Mouse (Mus musculus) mature B cell (primary cell): Measurements from ENCODE around the gene Serpinb9d.
"Not testable (repeated sequence)": the region's sequence is repeated elsewhere in the genome, so short reads cannot be mapped to it uniquely, and the experiment has no call there.

Experiments
- in situ Hi-C: fragments of 300-500 bp; cut with MboI; formaldehyde crosslinking; loops from 2 replicates; pipeline ENCODE4 v1.14.3; 2019

The Serpinb9d gene

DNA sequence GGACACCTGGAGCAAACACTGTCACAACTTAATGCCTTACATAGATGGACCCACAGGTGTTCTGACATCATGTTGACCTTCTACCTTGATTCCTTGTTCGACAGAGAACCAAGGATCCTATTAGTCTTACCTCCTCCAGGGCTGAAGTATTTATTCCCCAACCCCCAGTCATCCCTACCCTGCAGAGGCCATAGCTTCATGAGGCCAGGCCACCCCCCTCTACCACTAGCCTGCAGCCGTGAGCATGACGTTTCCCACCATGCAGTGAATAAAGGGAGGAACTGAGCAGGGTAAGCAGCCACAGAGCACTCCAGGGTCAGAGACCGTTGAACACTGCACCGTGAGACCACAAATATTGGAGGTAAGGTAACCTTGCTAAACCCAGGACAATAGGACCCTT is at the start of gene Serpinb9d:
Gene Serpinb9d, plus strand, starts transcription at position 301 of the 400 bp plus-strand sequence.
- in situ Hi-C loops: no loop called here

DNA sequence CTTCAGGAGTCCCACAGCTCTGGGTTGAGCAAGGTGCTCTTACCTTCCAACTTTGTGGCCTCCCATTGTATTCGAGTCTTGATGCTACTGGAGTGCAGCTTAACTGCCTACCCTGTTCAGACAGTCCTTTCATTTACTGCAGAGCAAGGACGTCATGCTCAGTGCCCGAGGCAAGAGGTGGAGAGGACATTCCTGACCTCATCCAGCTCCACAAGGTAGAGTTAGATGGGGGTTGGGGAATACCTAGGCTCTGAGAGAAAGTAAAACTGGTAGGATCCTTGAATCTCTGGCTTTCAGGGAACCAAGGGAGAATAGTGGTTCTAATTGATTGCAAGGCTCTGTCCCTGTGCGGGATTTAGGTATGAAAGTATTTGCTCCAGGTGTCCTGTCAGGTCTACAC is 33.1 kb upstream of the Serpinb9d start, which contains the start of gene Serpinb9c:
Gene Serpinb9c, minus strand, starts transcription at position 101 of the 400 bp plus-strand sequence.
- in situ Hi-C loops: no loop called here

DNA sequence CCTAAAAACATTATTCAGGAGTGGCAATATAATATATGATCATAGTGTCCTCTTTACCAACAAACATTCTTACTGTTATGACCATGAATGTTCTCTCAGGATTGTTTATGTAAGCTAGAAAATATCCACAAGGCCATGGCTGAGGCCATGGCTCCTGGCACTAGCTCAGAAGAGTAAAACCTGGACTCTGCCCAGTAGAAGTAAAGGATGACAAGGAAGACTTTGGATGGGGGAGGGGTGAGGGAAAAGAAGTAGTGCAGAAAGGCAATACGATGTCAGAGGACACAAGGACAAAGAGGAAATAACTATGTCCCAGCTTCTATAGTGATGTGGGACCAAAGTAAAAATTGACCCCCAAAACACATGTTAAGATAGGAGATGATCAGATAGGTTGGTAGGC is 2.3 kb upstream of the Serpinb9d start:
- in situ Hi-C loops: not testable (repeated sequence)

DNA sequence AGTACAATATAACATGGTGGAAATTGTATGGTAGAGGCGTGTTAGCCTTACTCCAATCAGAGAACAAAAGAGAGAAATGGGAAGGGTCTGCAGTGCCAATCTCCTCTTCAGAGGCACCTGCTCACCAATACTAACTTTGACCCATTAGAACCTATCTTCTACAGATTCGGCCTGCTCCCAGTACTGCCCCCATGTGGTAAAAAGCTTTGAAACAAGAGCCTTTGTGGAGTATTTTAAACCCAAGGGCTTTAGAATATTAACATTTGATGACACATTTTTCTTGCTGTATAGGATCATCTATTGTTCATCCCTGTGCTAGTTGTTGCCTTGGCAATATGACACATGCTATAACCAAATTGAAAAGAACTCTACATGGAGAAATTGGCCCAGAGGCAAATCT is 7.0 kb downstream of the Serpinb9d start:
- in situ Hi-C loops: no loop called here

DNA sequence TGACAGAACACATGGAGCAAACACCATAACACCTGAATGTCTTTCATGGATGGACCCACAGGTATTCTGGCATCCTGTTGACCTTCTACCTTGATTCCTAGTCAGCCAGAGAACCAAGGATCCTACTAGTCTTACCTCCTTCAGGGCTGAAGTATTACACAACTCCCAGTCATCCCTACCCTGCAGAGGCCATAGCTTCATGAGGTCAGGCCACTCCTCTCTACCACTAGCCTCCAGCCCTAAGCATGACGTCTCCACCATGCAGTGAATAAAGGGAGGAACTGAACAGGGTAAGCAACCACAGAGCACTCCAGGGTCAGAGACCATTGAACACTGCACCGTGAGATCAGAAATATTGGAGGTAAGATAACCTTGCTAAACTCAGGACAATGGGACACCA is 56.6 kb downstream of the Serpinb9d start, which contains the start of gene Serpinb9e:
Gene Serpinb9e, plus strand, starts transcription at position 301 of the 400 bp plus-strand sequence.
- in situ Hi-C loops: not testable (repeated sequence)
